Mouse (Mus musculus) ZHBTc4 (cell line): Measurements from ENCODE around the gene Bscl2.
"Not testable (repeated sequence)": the region's sequence is repeated elsewhere in the genome, so short reads cannot be mapped to it uniquely, and the experiment has no call there.

Source experiments
- DNase-seq: peaks from one replicate; pipeline ENCODE4 v3.0.0-alpha.2; 2011; ENCODE audit warnings: low read depth, low spot score

Gene Bscl2

DNA sequence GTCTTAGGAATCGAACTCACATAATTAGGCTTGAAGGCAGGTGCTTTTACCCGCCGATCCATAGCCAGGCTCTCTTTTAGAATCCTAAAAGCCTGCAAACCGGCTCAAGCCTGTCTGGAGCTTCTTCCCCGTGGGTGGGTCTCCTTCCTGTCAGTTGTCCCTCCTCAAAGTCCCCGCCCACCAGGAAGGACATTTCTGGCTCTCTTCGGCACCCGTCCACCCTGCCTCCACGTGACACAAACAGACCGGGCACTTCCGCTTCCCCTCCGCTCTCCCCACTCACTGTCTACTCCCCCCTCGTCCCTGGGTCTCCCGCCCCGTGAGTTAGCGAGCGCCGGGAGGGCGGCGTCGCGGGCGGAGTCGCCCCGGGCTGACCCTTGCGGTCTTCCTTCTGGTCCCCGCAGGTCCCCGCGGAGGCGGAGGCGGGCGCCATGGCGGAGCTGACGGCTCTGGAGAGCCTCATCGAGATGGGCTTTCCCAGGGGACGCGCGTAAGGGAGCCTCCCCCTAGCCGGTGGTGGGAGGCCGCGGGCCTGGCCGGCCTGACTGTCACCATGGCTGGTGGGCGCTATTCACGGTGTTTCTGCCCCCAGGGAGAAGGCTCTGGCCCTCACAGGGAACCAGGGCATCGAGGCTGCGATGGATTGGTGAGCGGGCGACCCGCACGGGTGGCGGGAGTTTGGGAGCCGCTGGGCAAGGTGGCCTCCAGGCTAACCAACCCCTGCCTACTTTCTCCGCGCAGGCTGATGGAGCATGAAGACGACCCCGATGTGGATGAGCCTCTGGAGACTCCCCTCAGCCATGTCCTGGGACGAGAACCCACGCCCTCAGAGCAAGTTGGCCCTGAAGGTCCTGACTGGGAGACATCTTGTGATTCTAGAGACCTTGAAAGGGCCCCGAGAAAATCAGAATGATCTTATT is 34.3 kb downstream of the Bscl2 start, which contains the start of gene Ubxn1:
Gene Ubxn1 (plus strand): TSS at position 230 of the 920 bp plus-strand sequence.
- peak; percentile 99 for DNase-seq

- DNase-seq, result peak; percentile 69
These were observed 35.1 kb downstream of the Bscl2 start for GRCm38 (mm10) chr19:8872266-8872840.

DNA sequence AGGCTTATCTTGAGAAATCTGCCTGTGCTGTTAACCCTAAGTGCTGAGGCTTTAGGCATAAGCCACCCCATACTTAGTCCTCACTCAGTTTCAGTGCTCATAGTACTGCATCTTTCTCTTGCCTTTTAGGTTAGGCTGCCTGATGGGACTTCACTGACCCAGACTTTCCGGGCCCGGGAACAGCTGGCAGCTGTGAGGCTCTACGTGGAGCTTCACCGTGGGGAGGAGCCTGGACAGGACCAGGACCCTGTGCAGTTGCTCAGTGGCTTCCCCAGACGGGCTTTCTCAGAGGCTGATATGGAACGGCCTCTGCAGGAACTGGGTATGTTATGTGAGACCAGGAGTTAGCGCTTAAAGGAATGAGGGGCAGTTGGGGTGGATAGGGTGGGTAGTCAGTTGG is 37.8 kb downstream of the Bscl2 start:
- DNase-seq, result no peak

DNA sequence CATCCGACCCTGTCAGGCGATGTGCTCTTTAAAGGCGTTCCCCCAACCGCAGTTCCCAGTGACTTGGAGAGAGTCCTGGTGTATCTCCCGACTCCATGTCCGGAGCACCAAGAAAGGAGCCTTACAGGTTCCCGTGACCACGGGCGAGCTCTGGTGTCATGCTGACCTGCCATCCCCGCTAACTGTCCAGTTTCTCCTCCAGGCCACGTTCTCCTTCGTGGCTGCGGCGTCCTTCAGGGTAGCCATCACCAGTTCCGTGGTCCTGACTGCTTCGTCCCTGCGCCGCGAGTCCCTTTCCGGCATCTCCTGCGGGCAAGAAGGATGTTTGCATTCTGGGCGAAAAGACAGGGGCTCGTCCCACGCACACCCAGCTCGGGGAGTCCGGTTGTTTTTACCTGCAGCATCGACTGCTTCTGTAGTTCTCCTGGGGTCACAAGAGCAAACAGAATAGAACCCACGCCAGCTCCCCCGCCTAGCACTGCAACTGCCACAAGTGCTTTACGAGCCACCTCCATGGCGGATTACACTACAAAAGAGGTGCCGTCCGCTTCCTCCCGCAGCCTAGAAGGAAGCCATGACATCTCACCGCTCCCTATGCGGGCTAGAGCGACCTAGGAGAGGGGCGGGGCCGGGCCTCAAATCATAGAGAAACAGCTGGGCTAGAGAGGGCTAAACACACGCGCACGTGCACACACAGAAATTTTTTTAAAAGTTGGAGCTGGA is 43.2 kb downstream of the Bscl2 start, which contains the start of gene Uqcc3:
Gene Uqcc3 (minus strand): TSS at position 613 of the 723 bp plus-strand sequence.
- peak; percentile 89 for DNase-seq

- DNase-seq, result no peak
These were observed 43.7 kb downstream of the Bscl2 start for GRCm38 (mm10) chr19:8881034-8881392.

GRCm38 (mm10) chr19:8883616-8884015 is 46.3 kb downstream of the Bscl2 start, which contains the start of the genes Lbhd1 and Gm49403:
Gene Lbhd1 (plus strand): TSS chr19:8883732.
Gene Gm49403 (plus strand): TSS chr19:8883930.
- DNase-seq, result no peak

- peak; percentile 62 for DNase-seq
These were observed 49.8 kb downstream of the Bscl2 start for GRCm38 (mm10) chr19:8886916-8887584.

GRCm38 (mm10) chr19:8887585-8888463 is 50.6 kb downstream of the Bscl2 start:
- DNase-seq, result peak; percentile 69

DNA sequence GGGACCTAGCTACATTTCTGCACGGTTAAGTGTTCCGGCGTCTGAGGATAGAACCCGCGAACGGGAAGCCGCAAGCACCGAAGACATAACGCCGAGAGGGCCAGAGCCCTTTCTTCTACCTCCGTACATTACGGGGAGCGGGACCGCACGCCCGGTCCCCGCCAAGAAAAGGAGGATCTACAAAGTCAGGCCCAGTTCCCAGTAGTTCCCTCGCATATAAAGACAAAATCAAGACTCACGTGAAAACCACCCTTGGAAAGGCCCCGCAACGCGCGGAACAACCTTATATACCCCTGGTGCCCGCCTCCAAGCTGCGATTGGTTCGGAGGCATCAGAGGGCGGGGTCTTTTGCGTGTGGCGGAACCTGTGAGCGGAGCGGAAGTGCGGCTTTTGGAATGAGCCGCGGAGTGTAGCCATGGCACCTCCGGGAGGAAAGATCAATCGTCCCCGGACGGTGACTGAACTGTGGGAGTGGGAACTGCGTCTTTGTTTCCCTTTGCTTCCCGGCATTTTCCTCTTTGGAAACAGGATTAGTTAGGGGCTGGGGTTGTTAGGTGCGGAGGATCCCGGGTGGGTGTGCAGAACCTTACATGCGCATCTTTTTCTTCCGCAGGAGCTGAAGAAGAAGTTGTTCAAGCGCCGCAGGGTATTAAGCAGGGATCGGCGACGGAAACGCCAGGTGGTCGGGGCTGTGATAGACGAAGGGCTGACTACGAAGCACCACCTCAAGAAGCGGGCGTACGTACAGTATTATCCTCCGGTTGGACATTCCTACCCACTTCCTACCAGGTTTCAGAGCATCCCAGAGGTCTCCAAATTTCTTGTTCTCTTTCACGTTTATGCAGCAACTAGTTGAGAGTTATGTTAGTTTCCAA is 51.5 kb downstream of the Bscl2 start, which contains the start of the genes 1810009A15Rik and Gm49416:
Gene 1810009A15Rik (plus strand): TSS at position 343 of the 875 bp plus-strand sequence.
Gene Gm49416 (plus strand): TSS at position 416 of the 875 bp plus-strand sequence.
- peak; percentile 99 for DNase-seq

GRCm38 (mm10) chr19:8892829-8893766 is 55.8 kb downstream of the Bscl2 start, which contains the start of gene Ints5:
Gene Ints5 (plus strand): TSS chr19:8893005.
- DNase-seq, result peak; percentile 95

GRCm38 (mm10) chr19:8895397-8895960 is 58.2 kb downstream of the Bscl2 start:
- DNase-seq, result no peak

- not testable (repeated sequence) for DNase-seq
These were observed 59.0 kb downstream of the Bscl2 start for GRCm38 (mm10) chr19:8896231-8896630.

DNA sequence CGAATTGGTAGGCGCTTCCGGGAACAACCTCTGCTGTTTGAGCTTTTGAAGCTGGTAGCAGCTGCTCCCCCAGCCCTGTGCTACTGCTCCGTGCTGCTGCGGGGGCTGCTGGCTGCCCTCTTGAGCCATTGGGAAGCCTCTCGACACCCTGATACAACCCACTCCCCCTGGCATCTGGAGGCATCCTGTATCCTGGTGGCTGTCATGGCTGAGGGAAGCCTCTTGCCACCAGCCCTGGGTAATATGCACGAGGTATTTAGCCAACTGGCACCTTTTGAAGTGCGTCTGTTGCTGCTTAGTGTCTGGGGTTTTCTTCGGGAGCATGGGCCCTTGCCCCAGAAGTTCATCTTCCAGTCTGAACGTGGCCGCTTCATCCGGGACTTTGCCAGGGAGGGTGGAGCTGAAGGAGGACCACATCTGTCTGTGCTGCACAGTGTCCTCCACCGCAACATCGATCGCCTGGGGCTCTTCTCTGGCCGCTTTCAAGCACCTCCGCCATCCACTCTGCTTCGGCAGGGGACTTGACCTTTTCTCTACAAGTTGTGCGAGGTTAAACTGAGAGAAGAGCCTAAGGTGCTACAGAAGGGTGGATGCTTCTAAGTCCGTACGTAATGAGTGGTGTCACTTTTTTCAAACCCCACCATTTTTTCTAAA is 60.1 kb downstream of the Bscl2 start:
- DNase-seq, result peak; percentile 79

DNA sequence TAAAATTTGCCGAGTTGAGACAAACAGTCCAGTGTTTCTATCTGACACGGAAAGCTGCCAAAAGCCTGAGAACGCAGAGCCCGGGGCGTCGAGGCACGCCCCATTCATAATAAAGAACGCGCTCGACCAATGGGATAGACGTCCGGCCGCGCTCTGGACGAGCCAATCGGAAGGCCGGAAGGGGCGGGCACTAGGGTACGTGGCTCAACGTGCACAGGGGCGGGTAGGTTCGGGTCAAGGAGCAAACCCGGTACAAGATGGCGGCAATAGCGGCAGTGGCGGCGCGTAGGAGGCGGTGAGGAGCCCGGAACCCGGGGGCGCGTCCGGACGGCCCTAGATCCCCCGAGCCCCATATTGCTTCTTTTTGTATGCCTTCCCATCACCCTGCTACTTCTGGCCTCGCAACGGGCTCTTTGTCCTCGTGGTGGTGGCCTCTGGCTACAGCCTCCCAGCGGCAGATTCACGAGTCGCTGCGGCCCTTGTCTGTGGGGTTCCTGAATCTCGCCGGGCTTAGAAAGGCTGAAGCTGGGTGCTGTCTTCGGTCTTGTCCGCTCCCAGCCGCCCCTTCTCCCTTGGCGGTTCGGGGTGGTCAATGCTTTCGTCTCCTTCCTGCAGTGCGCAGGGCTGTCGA is 60.7 kb downstream of the Bscl2 start, which contains the start of gene Ganab:
Gene Ganab (plus strand): TSS at position 207 of the 631 bp plus-strand sequence.
- peak; percentile 99 for DNase-seq
